Mouse (Mus musculus): ENCODE data around the gene Mrps18c. TPM values are rescaled to one million over a fixed set of nuclear protein-coding genes. Genes with fewer than 3 reads are reported as not detected.

Mrps18c gene
- polyA plus RNA-seq, 1 experiment from 2014 or later: 172 TPM

DNA sequence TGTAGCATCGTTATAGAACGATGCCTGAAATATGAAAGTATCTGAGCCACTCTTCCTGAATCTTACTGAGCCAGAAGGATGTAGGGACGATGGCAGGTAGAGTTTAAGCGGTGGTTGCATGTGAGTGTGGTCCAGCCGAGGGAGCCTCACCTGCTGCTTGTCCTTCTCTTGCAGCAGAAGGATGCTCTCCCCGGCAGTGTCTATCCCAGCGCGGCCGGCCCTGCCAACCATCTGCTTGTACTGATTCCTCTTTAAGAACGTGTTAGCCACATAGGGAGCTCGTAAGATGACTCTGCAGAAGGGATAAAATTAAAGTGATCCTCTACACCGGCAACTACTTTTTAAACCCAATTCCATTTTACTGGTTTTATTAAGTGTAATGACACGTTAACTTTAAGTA lies 19.4 kb upstream of the Mrps18c start:
- Histone ChIP-seq H3K4me3 (replicated peaks) (no peak overlapping the region), H3K4me1 (replicated peaks) (no peaks in the 10 kb centered on the region), H3K4me2 (no peak overlapping the region), H3K27ac (no peak overlapping the region), H3K27me3 (no peaks in the 10 kb centered on the region), H3K9ac (no peak overlapping the region), H3K9me3 (replicated peaks) (no peaks in the 10 kb centered on the region), H3K36me3 (peaks cover 84% of the 10 kb centered on the region)
- 90% methylated on average over 13 of the region's 13 CpGs for WGBS (ENCODE audit: insufficient replicate concordance)
- DNase-seq: no peak
- no peak for ATAC-seq (ENCODE audit: low read depth)

DNA sequence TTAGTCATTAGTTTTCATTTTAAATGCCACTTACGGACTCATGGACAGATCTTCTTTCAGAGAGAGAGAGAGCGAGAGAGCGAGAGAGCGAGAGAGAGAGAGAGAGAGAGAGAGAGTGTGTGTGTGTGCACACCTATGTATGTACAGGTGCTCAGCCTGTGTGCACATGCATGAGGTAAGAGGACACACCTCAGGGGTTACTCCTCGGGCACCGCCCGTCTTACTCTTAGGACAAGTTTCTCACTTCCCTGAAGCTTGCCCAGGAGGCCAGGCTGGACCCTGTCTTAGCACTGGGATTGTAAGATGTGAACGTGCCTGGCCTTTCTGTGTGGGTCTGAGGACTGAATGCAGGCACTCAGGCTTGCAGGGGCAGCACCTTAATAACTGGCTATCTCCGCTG lies 10.9 kb upstream of the Mrps18c start:
- Histone ChIP-seq H3K36me3 (peaks cover 96% of the 10 kb centered on the region), H3K4me2 (no peak overlapping the region), H3K9ac (no peak overlapping the region), H3K27ac (no peak overlapping the region), H3K27me3 (no peaks in the 10 kb centered on the region), H3K9me3 (replicated peaks) (no peaks in the 10 kb centered on the region), H3K4me1 (replicated peaks) (no peaks in the 10 kb centered on the region), H3K4me3 (replicated peaks) (no peak overlapping the region)
- DNase-seq (no peak), ATAC-seq (ENCODE audit: low read depth) (no peak)
- 85% methylated on average over 9 of the region's 9 CpGs for WGBS (ENCODE audit: insufficient replicate concordance)

DNA sequence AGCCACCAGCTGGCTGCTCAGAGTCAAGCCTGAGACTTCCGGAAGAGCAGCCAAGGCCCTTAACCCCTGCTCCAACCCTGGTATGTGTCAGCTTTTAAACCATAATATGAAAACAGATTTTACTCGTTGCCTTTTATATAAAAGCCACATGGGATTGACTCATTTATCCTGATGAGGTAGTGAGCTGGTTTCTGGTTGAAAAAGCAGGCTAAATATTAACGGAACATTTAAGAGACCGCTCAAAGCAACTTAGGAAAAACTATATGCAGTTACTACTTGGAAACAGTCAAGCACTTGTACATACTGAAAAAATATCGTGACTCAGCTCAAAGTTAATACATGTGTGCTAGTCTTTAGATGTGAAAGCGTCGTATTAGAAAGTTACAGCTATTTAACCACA lies 6.2 kb upstream of the Mrps18c start:
- Histone ChIP-seq H3K9ac (no peak overlapping the region), H3K36me3 (peaks cover 95% of the 10 kb centered on the region), H3K27me3 (no peaks in the 10 kb centered on the region), H3K27ac (no peak overlapping the region), H3K4me1 (replicated peaks) (peaks cover 16% of the 10 kb centered on the region), H3K4me2 (no peak overlapping the region), H3K9me3 (replicated peaks) (no peaks in the 10 kb centered on the region), H3K4me3 (replicated peaks) (no peak overlapping the region)
- no peak for ATAC-seq (ENCODE audit: low read depth)
- DNase-seq: no peak
- WGBS (ENCODE audit: insufficient replicate concordance): 88% methylated on average over 7 of the region's 7 CpGs

DNA sequence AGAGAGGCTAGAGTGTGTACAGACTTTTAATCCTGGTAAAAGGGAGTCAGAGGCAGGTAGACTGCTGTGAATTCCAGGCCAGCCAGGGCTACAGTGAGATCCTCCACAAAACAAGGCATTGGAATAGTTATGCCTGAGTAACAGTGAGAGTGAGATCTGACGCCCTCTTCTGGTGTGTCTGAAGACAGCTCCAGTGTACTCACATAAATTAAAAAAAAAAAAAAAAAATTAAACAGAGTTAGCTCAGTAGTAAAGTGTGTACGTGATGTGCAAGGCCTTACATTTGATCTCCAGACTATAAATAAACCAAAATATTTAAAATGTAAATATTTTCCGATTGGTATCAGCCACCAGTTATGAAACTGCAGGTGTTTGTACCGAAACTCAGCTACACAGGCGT lies 4.3 kb upstream of the Mrps18c start:
- no peak overlapping the region for H3K4me2 ChIP-seq
- no peaks in the 10 kb centered on the region for H3K27me3 ChIP-seq
- WGBS (ENCODE audit: insufficient replicate concordance): 71% methylated on average over 5 of the region's 5 CpGs
- no peak overlapping the region for H3K27ac ChIP-seq
- DNase-seq: no peak
- H3K9me3 ChIP-seq (replicated peaks): no peaks in the 10 kb centered on the region
- no peak for ATAC-seq (ENCODE audit: low read depth)
- peaks cover 24% of the 10 kb centered on the region for H3K4me1 ChIP-seq (replicated peaks)
- no peak overlapping the region for H3K9ac ChIP-seq
- H3K36me3 ChIP-seq: peaks cover 77% of the 10 kb centered on the region
- no peak overlapping the region for H3K4me3 ChIP-seq (replicated peaks)

DNA sequence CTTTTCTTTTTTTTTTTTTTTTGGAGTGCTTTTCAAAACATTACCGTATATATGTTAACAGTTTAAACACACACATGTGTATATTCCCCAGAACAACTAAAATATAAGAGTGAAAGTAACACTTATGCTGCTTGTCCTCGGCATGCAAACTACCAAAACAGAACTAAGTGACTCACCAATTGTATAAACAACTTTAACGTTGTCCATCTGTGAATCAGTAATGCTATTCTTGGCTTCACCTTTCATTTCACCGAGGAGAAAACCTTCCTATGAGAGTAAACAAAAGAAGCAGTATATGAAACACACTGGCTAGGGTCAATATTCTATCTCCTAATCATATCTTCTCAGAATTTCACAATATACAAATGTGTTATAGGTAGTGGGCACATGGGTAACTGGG lies 19.9 kb downstream of the Mrps18c start:
- DNase-seq (no peak), ATAC-seq (ENCODE audit: low read depth) (no peak)
- 79% methylated on average over 4 of the region's 4 CpGs for WGBS (ENCODE audit: insufficient replicate concordance)

DNA sequence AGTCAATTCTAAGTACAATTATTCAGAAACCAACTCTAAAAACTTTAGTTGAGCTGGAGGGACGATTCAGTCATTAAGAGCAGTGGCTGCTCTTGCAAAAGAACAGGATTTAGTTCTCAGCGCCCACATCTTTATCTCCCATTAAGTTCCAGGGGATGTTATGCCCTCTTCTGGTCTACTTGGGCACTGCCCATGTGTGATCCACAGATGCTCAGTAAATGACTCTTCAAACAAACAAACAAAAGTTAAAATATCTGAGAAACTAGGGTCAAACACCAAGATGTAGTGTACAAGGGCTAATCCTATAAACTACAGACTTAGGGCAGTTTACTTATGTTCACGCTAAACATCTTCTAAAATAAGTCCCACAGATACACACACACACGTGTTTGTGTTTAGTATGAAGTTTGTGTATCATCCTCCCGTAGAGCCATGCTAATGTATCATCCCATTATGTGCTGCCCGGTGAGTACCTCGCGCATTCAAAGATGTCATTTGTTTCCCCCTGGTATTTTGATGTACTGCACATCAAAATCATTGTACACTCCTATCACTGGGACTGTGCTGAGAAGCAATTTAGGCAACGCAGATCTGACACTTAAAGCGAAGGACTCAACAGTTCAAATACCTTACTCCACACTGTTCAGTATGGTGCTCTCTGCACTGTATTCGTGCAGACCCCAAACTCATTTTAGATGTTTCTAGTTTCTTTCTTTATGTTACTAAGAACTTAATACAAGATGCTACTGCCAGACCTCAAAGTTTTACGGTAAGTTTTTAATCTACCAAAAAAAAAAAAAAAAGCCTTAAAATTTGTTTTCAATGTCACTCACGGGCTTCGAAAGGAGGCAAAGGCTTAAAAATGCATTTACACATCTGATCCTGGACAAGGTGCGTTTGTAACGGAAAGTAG lies 21.4 kb downstream of the Mrps18c start:
- peak; percentile 12 for DNase-seq
- peak overlapping the region; percentile 91 for H3K4me3 ChIP-seq (replicated peaks)
- peak overlapping the region; percentile 88 for H3K4me2 ChIP-seq
- H3K9me3 ChIP-seq (replicated peaks): no peaks in the 10 kb centered on the region
- no peaks in the 10 kb centered on the region for H3K27me3 ChIP-seq
- WGBS (ENCODE audit: insufficient replicate concordance): 24% methylated on average over 16 of the region's 16 CpGs
- peaks cover 22% of the 10 kb centered on the region for H3K4me1 ChIP-seq (replicated peaks)
- peak overlapping the region; percentile 98 for H3K9ac ChIP-seq
- peaks cover 22% of the 10 kb centered on the region for H3K36me3 ChIP-seq
- ATAC-seq (ENCODE audit: low read depth): peak; percentile 56
- peak overlapping the region; percentile 86 for H3K27ac ChIP-seq

More for the DNA sequence above, 19.9 kb downstream of the Mrps18c start:
- Histone ChIP-seq H3K27me3 (no peaks in the 10 kb centered on the region), H3K36me3 (peaks cover 36% of the 10 kb centered on the region), H3K27ac (no peak overlapping the region), H3K4me3 (replicated peaks) (no peak overlapping the region), H3K9ac (no peak overlapping the region), H3K9me3 (replicated peaks) (no peaks in the 10 kb centered on the region), H3K4me2 (no peak overlapping the region), H3K4me1 (replicated peaks) (peaks cover 22% of the 10 kb centered on the region)

DNA sequence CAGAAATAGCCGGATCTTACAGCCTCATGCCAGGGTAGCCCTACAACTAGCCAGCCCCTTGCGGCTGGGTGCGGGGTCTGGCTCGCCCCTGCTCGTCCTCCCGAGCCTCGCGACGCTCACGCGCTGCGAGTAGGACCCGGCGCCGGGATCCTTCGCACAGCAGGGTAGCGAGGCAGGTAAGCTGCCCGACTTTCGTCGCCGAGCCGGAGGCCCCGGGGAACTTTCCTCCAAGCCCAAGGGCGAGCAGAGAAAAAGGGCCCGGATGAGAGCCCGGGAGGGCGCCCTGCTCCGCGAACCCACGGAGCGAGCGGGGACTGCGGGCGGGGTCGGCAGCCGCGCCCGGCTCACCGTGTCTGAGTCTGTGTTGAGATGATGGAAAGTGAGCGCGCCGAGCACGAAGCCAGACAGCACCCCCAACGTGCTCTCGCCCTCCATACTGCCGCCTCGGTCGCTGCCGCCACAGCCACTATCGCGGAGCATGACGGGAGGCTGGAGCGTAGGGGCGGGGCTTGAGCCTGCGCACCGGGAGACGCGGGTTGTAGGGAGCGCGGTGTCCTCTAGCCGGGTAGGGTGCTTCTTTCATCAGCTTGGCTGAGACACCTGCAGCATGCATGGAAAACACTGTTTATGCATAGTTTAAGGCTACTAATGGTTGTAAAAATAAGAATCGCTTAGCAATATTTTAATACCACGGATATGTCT lies 22.2 kb downstream of the Mrps18c start, which contains the start of gene Abraxas1:
Gene Abraxas1 (minus strand): TSS at position 483 of the 702 bp plus-strand sequence.
- Histone ChIP-seq H3K9me3 (replicated peaks) (no peaks in the 10 kb centered on the region), H3K27me3 (no peaks in the 10 kb centered on the region), H3K4me1 (replicated peaks) (peaks cover 22% of the 10 kb centered on the region), H3K9ac (peak within 1 kb of the TSS; percentile 98), H3K4me3 (replicated peaks) (peak within 1 kb of the TSS; percentile 91), H3K4me2 (peak within 1 kb of the TSS; percentile 88), H3K36me3 (peaks cover 19% of the 10 kb centered on the region), H3K27ac (peak within 1 kb of the TSS; percentile 86)
- WGBS (ENCODE audit: insufficient replicate concordance): under 1% methylated on average over 63 of the region's 63 CpGs
- peak; percentile 87 for DNase-seq
- peak; percentile 95 for ATAC-seq (ENCODE audit: low read depth)

DNA sequence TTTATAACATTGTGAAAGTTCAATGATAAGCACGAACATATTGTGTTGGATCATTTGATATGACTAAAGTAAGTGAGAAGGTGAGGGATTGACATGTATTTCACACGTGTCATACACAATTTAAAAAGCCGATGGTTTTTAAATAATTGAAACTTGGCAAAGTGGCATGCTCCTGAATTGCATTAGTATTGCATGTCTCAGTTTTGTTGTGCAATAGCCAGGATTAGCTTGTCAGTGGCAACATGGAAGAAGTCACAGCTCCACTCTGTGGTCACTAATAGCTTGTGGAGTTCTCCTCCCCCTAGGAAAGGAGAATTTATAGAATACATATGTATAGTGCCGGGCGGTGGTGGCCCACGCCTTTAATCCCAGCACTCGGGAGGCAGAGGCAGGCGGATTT lies 22.9 kb downstream of the Mrps18c start:
- peak overlapping the region; percentile 98; the same call in 1 of the 2 replicates for H3K9ac ChIP-seq
- ATAC-seq (ENCODE audit: low read depth) (no peak), DNase-seq (no peak)
- H3K4me2 ChIP-seq: peak overlapping the region; percentile 88
- H3K4me1 ChIP-seq (replicated peaks): peaks cover 22% of the 10 kb centered on the region
- H3K27me3 ChIP-seq: no peaks in the 10 kb centered on the region
- no peak overlapping the region for H3K27ac ChIP-seq
- 63% methylated on average over 8 of the region's 8 CpGs for WGBS (ENCODE audit: insufficient replicate concordance)
- no peaks in the 10 kb centered on the region for H3K9me3 ChIP-seq (replicated peaks)
- H3K4me3 ChIP-seq (replicated peaks): peak overlapping the region; percentile 91
- peaks cover 13% of the 10 kb centered on the region for H3K36me3 ChIP-seq

DNA sequence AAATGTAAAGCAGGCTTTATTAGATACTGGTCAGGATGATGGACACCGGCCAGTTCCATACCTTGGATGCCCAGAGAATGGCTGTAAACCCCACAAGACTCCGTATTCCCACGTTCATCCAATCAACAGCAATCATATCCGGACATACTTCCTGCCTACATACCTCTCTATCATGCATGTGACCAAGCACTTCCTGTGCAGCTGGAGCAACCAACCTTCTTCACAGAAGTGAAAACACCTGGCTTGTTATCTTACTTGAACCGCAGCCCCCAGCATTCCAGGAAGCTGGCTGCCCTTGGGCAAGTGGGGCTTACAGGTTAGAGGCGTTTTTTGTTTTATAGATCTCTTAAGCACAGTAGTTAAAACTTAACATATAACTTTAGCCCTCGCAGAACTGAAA lies 24.4 kb downstream of the Mrps18c start:
- Histone ChIP-seq H3K9ac (no peak overlapping the region), H3K27ac (no peak overlapping the region), H3K4me3 (replicated peaks) (no peak overlapping the region), H3K4me1 (replicated peaks) (peaks cover 22% of the 10 kb centered on the region), H3K4me2 (no peak overlapping the region), H3K27me3 (no peaks in the 10 kb centered on the region), H3K36me3 (peaks cover 3% of the 10 kb centered on the region; the same call in 1 of the 2 replicates), H3K9me3 (replicated peaks) (no peaks in the 10 kb centered on the region)
- ATAC-seq (ENCODE audit: low read depth) (no peak), DNase-seq (no peak)
- 54% methylated on average over 7 of the region's 7 CpGs for WGBS (ENCODE audit: insufficient replicate concordance)

DNA sequence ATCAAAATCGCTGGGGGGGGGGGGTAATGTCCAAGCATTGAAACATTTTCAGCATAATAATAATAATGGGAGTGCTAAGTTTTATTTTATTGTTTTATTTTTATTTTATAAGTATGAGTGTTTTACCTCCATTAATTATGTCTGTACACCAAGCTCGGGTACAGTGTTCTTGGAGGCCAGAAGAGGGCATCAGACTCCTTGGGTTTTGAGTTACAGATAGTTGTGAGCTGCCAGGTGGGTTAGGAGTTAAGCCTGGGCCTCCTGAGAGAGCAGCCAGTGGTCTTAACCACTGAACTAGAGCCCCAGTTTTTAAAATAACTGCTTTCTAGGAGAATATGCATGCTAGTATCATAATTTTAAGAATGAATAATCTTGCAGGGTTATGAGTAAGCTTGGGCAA lies 27.5 kb downstream of the Mrps18c start:
- Histone ChIP-seq H3K4me2 (no peak overlapping the region), H3K4me3 (replicated peaks) (no peak overlapping the region), H3K9ac (no peak overlapping the region), H3K9me3 (replicated peaks) (no peaks in the 10 kb centered on the region), H3K27ac (no peak overlapping the region), H3K27me3 (no peaks in the 10 kb centered on the region), H3K36me3 (no peaks in the 10 kb centered on the region), H3K4me1 (replicated peaks) (peaks cover 5% of the 10 kb centered on the region)
- no peak for DNase-seq
- 17% methylated on average over 2 of the region's 2 CpGs for WGBS (ENCODE audit: insufficient replicate concordance)
- ATAC-seq (ENCODE audit: low read depth): no peak

DNA sequence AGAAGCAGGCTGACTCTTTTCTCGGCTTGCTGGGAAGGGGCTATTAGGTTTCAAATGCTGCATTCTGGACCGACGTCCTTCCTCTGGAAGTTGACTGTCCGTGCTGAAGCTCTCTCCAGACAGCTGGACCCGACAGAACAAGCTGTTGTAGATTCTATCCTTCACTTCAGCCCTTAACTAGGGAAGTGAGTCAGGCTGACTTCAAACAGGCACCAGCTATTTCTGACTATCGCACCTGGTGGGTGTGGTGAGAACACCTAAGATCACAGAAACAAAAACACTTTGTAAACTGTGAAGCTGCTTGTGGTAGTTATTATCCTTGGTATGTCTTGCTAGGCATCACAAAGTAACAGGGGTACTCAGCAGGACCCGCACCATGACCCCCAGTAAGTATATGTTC lies 28.1 kb downstream of the Mrps18c start:
- DNase-seq (no peak), ATAC-seq (ENCODE audit: low read depth) (no peak)
- Histone ChIP-seq H3K27me3 (no peaks in the 10 kb centered on the region), H3K36me3 (no peaks in the 10 kb centered on the region), H3K4me1 (replicated peaks) (no peaks in the 10 kb centered on the region), H3K27ac (no peak overlapping the region), H3K9ac (no peak overlapping the region), H3K4me2 (no peak overlapping the region), H3K4me3 (replicated peaks) (no peak overlapping the region), H3K9me3 (replicated peaks) (no peaks in the 10 kb centered on the region)
- 60% methylated on average over 7 of the region's 7 CpGs for WGBS (ENCODE audit: insufficient replicate concordance)
